Mouse (Mus musculus): ENCODE measurements around the gene Rbm43. TPM values are rescaled to one million over a fixed set of nuclear protein-coding genes. Genes with fewer than 3 reads are reported as not detected.
"Not testable (repeated sequence)": the region's sequence is repeated elsewhere in the genome, so short reads cannot be mapped to it uniquely, and the experiment has no call there.

Rbm43 gene
- total and polyA plus RNA-seq, 3 experiments, result 9.5 to 25.9 (median 20.6) TPM

DNA sequence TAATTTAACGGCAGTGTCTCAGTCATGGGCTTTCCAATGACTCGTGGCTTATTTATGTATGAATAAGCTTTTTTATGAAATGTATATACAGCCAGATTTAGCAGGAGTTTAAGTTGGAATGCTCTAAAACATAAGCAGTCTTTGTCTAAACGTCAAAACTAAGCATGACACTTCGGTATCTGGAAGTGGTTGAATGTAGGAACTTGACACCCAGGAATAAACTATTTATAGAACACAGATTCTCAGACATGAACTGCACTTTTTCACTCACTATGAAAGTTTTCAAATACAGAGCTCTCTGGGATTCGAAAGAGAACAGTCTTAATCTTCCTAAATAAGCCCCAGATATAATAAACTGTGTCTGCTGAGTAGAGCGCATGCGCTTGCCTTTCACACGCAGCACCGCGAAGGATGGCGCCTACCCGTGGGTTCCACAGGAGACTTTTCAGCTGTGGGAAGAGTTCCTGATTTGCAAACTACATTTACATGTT lies 42.5 kb downstream of the Rbm43 start:
- Histone ChIP-seq H3K4me2 (ENCODE audit: insufficient read depth, low read depth, poor library complexity, severe bottlenecking) (no peak overlapping the region), H3K79me2 (replicated peaks; ENCODE audit: control insufficient read depth, extremely low read depth, insufficient read depth, poor library complexity, severe bottlenecking) (no peaks in the 10 kb centered on the region), H3K4me3 (replicated peaks in 1 of 3; ENCODE audit: low read depth in 2 of 3, low read length in 2 of 3, poor library complexity in 1 of 3) (no peak overlapping the region), H3K9ac (ENCODE audit: insufficient read depth, low read depth) (no peak overlapping the region), H3K4me1 (ENCODE audit: control insufficient read depth in 1 of 2, insufficient read depth in 2 of 2) (no peaks in the 10 kb centered on the region), H3K36me3 (replicated peaks in 1 of 2; ENCODE audit: control insufficient read depth in 1 of 2, insufficient read depth in 1 of 2, low read length in 1 of 2) (no peaks in the 10 kb centered on the region), H3K27me3 (replicated peaks) (no peaks in the 10 kb centered on the region), H3K27ac (ENCODE audit: insufficient read depth, low read depth) (no peak overlapping the region), H3K9me3 (replicated peaks; ENCODE audit: low read length) (no peaks in the 10 kb centered on the region)
- dilution Hi-C loops (cut with MboI; ENCODE audit: extremely low pct_ligation_motif_present, extremely low pct_unique_long_range_greater_than_20kb, low sequenced_read_pairs), result no loop called here
- in situ Hi-C loops (cut with MboI; ENCODE audit: low pct_ligation_motif_present, low pct_unique_long_range_greater_than_20kb, low sequenced_read_pairs), result no loop called here
- no peak for DNase-seq (ENCODE audit: extremely low read depth)
- TF ChIP-seq CHD2 (IDR thresholded peaks at IDR 0.05; ENCODE audit: low read length) (no peak), TCF12 (IDR thresholded peaks at IDR 0.05; ENCODE audit: low read depth, low read length) (no peak)

DNA sequence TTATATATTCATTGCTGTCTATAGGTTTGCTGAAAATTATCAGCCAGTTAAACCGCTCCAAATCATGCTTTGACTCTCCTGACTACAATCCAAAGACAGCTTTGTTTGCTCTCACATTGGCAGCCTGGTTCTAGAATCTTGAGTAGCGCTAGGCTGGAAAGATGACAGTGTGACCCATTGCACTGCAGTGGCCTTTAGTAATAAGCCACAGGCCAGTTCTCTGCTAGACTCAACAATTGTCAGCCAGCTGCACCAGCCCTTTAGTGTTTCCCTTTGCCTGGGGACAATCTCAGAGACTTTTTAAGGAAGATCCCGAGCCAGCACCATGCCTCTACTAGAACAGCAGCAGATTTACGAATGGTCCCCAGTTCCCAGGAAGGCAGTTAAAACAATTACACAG lies 44.0 kb downstream of the Rbm43 start:
- Histone ChIP-seq H3K9me3 (replicated peaks; ENCODE audit: low read length) (no peaks in the 10 kb centered on the region), H3K4me2 (ENCODE audit: insufficient read depth, low read depth, poor library complexity, severe bottlenecking) (no peak overlapping the region), H3K36me3 (replicated peaks in 1 of 2; ENCODE audit: control insufficient read depth in 1 of 2, insufficient read depth in 1 of 2, low read length in 1 of 2) (no peaks in the 10 kb centered on the region), H3K27ac (ENCODE audit: insufficient read depth, low read depth) (no peak overlapping the region), H3K9ac (ENCODE audit: insufficient read depth, low read depth) (no peak overlapping the region), H3K4me3 (replicated peaks in 1 of 3; ENCODE audit: low read depth in 2 of 3, low read length in 2 of 3, poor library complexity in 1 of 3) (no peak overlapping the region), H3K79me2 (replicated peaks; ENCODE audit: control insufficient read depth, extremely low read depth, insufficient read depth, poor library complexity, severe bottlenecking) (no peaks in the 10 kb centered on the region), H3K27me3 (replicated peaks) (no peaks in the 10 kb centered on the region), H3K4me1 (ENCODE audit: control insufficient read depth in 1 of 2, insufficient read depth in 2 of 2) (no peaks in the 10 kb centered on the region)
- no peak for DNase-seq (ENCODE audit: extremely low read depth)
- in situ Hi-C loops (cut with MboI; ENCODE audit: low pct_ligation_motif_present, low pct_unique_long_range_greater_than_20kb, low sequenced_read_pairs) (no loop called here), dilution Hi-C loops (cut with MboI; ENCODE audit: extremely low pct_ligation_motif_present, extremely low pct_unique_long_range_greater_than_20kb, low sequenced_read_pairs) (no loop called here)
- TF ChIP-seq RAD21 (IDR thresholded peaks at IDR 0.05; ENCODE audit: low read depth, low read length) (no peak), USF2 (conservative IDR thresholded peaks at IDR 0.05; ENCODE audit: low read depth, low read length) (no peak), MAFK (IDR thresholded peaks at IDR 0.05; ENCODE audit: insufficient replicate concordance, low read length) (no peak), CHD2 (IDR thresholded peaks at IDR 0.05; ENCODE audit: low read length) (no peak)

DNA sequence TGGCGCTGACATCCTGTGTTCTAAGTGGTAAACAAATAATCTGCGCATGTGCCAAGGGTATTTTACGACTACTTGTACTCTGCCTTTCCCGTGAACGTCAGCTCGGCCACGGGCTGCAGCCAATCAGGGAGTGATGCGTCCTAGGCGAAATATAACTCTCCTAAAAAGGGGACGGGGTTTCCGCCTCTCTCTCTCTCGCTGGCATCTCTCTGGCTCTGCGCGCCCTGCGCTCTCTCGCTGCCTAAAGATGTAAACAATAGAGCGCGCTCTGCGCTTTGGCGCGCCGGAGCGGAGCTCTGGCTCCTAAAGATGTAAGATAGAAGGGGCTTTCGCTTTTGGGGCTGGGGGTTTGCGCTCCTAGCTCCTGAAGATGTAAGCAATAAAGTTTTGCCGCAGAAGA lies 44.8 kb downstream of the Rbm43 start:
- H3K9ac ChIP-seq (ENCODE audit: insufficient read depth, low read depth); dilution Hi-C loops (cut with MboI; ENCODE audit: extremely low pct_ligation_motif_present, extremely low pct_unique_long_range_greater_than_20kb, low sequenced_read_pairs); H3K27ac ChIP-seq (ENCODE audit: insufficient read depth, low read depth); H3K27me3 ChIP-seq (replicated peaks); H3K4me3 ChIP-seq (replicated peaks in 1 of 3; ENCODE audit: low read depth in 2 of 3, low read length in 2 of 3, poor library complexity in 1 of 3); H3K4me1 ChIP-seq (ENCODE audit: control insufficient read depth in 1 of 2, insufficient read depth in 2 of 2); H3K9me3 ChIP-seq (replicated peaks; ENCODE audit: low read length); DNase-seq (ENCODE audit: extremely low read depth); H3K4me2 ChIP-seq (ENCODE audit: insufficient read depth, low read depth, poor library complexity, severe bottlenecking); in situ Hi-C loops (cut with MboI; ENCODE audit: low pct_ligation_motif_present, low pct_unique_long_range_greater_than_20kb, low sequenced_read_pairs); H3K36me3 ChIP-seq (replicated peaks in 1 of 2; ENCODE audit: control insufficient read depth in 1 of 2, insufficient read depth in 1 of 2, low read length in 1 of 2); H3K79me2 ChIP-seq (replicated peaks; ENCODE audit: control insufficient read depth, extremely low read depth, insufficient read depth, poor library complexity, severe bottlenecking): not testable (repeated sequence)

DNA sequence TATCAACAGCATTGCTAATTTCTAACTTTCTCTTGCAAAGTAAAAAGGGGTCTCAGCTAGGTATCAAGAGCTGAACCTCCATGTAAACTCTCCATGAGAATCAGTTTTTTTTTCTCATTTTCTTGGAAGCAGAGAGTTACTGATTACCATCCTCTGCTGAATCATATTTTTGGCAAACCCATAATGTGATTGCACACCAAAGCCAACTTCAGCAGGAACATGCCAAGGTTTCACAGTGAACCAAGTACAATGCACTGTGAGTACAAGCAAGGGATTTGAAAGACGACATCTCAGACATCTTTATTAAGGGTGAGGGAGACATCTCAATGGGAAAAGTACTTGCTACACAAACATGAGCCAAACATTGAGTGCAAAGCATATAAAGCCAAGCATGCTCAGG lies 54.8 kb downstream of the Rbm43 start:
- Histone ChIP-seq H3K27me3 (replicated peaks) (no peaks in the 10 kb centered on the region), H3K27ac (ENCODE audit: insufficient read depth, low read depth) (no peak overlapping the region), H3K79me2 (replicated peaks; ENCODE audit: control insufficient read depth, extremely low read depth, insufficient read depth, poor library complexity, severe bottlenecking) (no peaks in the 10 kb centered on the region), H3K9me3 (replicated peaks; ENCODE audit: low read length) (no peaks in the 10 kb centered on the region), H3K4me1 (ENCODE audit: control insufficient read depth in 1 of 2, insufficient read depth in 2 of 2) (peaks cover 0 to 4% of the 10 kb centered on the region in 2 experiments; a peak in 3 of 4 replicates), H3K9ac (ENCODE audit: insufficient read depth, low read depth) (no peak overlapping the region), H3K4me2 (ENCODE audit: insufficient read depth, low read depth, poor library complexity, severe bottlenecking) (no peak overlapping the region), H3K36me3 (replicated peaks in 1 of 2; ENCODE audit: control insufficient read depth in 1 of 2, insufficient read depth in 1 of 2, low read length in 1 of 2) (no peaks in the 10 kb centered on the region), H3K4me3 (replicated peaks in 1 of 3; ENCODE audit: low read depth in 2 of 3, low read length in 2 of 3, poor library complexity in 1 of 3) (no peak overlapping the region)
- in situ Hi-C loops (cut with MboI; ENCODE audit: low pct_ligation_motif_present, low pct_unique_long_range_greater_than_20kb, low sequenced_read_pairs) (no loop called here), dilution Hi-C loops (cut with MboI; ENCODE audit: extremely low pct_ligation_motif_present, extremely low pct_unique_long_range_greater_than_20kb, low sequenced_read_pairs) (no loop called here)
- no peak for DNase-seq (ENCODE audit: extremely low read depth)
- TF ChIP-seq UBTF (IDR thresholded peaks at IDR 0.05; ENCODE audit: low read depth, low read length) (no peak), EP300 (IDR thresholded peaks at IDR 0.05; ENCODE audit: low read length) (no peak), GABPA (IDR thresholded peaks at IDR 0.05; ENCODE audit: insufficient replicate concordance, low read depth, low read length) (no peak), ZKSCAN1 (IDR thresholded peaks at IDR 0.05; ENCODE audit: borderline replicate concordance, low read depth, low read length) (no peak), ZNF384 (IDR thresholded peaks at IDR 0.05; ENCODE audit: low read depth, low read length) (no peak), MEF2A (IDR thresholded peaks at IDR 0.05; ENCODE audit: borderline replicate concordance, low read depth, low read length) (no peak), CHD1 (IDR thresholded peaks at IDR 0.05; ENCODE audit: low read depth, low read length) (no peak), CHD2 (IDR thresholded peaks at IDR 0.05; ENCODE audit: low read length) (no peak), ELF1 (IDR thresholded peaks at IDR 0.05; ENCODE audit: low read depth, low read length) (no peak), MAFK (IDR thresholded peaks at IDR 0.05; ENCODE audit: insufficient replicate concordance, low read length) (no peak), NELFE (IDR thresholded peaks at IDR 0.05; ENCODE audit: low read depth, low read length) (no peak), SMC3 (IDR thresholded peaks at IDR 0.05; ENCODE audit: low read depth, low read length) (no peak), RAD21 (IDR thresholded peaks at IDR 0.05; ENCODE audit: low read depth, low read length) (no peak), MAX (IDR thresholded peaks at IDR 0.05; ENCODE audit: low read length) (no peak), POLR2AphosphoS2 (IDR thresholded peaks at IDR 0.05; ENCODE audit: low read depth, low read length) (no peak), E2F4 (IDR thresholded peaks at IDR 0.05; ENCODE audit: insufficient replicate concordance, low read depth, low read length) (no peak), MXI1 (IDR thresholded peaks at IDR 0.05; ENCODE audit: low read depth, low read length) (no peak)
